Mouse (Mus musculus): Measurements from ENCODE around the gene Plagl1. TPM values are rescaled to one million over a fixed set of nuclear protein-coding genes. Genes with fewer than 3 reads are reported as not detected.

Gene Plagl1
- polyA plus RNA-seq, 1 experiment from 2014 or later = 74.9 TPM

DNA sequence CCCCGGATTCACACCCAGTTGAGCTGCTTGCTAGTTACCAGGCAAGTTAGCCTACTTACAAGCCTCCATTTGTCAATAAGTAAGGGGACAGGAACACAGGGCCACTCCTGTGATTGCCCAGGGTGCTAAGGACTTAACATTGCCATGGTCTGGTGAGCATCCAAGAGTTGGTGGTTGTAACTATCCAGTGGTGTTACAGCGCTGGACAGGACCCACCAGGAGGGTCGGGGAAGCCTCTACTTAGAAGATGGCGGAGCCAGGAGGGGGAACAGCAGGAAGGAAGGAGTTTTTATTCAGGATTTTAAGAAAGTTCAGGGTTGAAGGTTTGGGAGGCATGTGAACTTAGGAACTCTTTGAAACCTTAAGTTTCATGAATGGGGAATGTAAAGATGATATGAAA, 53.3 kb downstream of the Plagl1 start:
- Histone ChIP-seq H3K27ac (replicated peaks; ENCODE audit: low read depth, low read length) (no peak overlapping the region), H3K9ac (ENCODE audit: low read length) (no peak overlapping the region)
- no peak for DNase-seq (ENCODE audit: low spot score)

DNA sequence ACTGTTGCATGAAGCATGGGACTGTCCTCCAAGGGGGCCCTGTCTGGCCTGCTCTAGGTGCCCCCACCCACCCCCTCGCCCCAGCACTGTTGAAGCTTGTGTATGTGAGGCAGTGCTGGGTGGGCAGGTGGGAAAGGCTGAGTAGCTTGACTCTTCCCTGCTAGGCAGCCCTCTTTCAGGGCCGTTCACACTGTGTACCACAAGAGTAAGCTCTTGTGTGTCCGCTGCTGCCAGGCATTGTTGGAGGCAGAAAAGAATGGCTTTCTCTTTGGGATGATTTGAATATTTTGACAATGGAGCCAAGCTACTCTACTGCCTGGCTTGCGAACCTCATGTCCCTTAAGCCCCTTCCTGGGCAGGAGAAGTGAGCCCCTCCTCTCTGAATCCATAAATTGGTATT, 54.7 kb downstream of the Plagl1 start:
- no peaks in the 10 kb centered on the region for H3K36me3 ChIP-seq (ENCODE audit: control insufficient read depth, insufficient read depth, low read length)
- H3K9ac ChIP-seq (ENCODE audit: low read length) = no peak overlapping the region
- WGBS = 90% methylated on average over 4 of the region's 4 CpGs
- H3K4me3 ChIP-seq (ENCODE audit: low read depth, low read length) = no peak overlapping the region
- DNase-seq (ENCODE audit: low spot score) (no peak), ATAC-seq (ENCODE audit: insufficient number of reproducible peaks, low FRiP score, low TSS enrichment, low read depth) (no peak)
- no peaks in the 10 kb centered on the region for H3K27me3 ChIP-seq (ENCODE audit: control insufficient read depth, insufficient read depth, low read length)
- peaks cover 4% of the 10 kb centered on the region for H3K4me1 ChIP-seq (ENCODE audit: control insufficient read depth, insufficient read depth, low read length)
- no peak overlapping the region for H3K4me2 ChIP-seq (ENCODE audit: low read depth, severe bottlenecking)
- no peaks in the 10 kb centered on the region for H3K9me3 ChIP-seq (ENCODE audit: control insufficient read depth, low read length)
- H3K27ac ChIP-seq (replicated peaks; ENCODE audit: low read depth, low read length) = 0 out of 2 replicates have a peak overlapping the region, but pooled peaks have one; percentile 8

More for the DNA sequence above, 53.3 kb downstream of the Plagl1 start:
- Histone ChIP-seq H3K4me1 (ENCODE audit: control insufficient read depth, insufficient read depth, low read length) (peaks cover 4% of the 10 kb centered on the region), H3K36me3 (ENCODE audit: control insufficient read depth, insufficient read depth, low read length) (no peaks in the 10 kb centered on the region), H3K27me3 (ENCODE audit: control insufficient read depth, insufficient read depth, low read length) (no peaks in the 10 kb centered on the region), H3K4me2 (ENCODE audit: low read depth, severe bottlenecking) (no peak overlapping the region), H3K9me3 (ENCODE audit: control insufficient read depth, low read length) (no peaks in the 10 kb centered on the region), H3K4me3 (ENCODE audit: low read depth, low read length) (no peak overlapping the region)
- WGBS = 89% methylated on average over 4 of the region's 4 CpGs
- ATAC-seq (ENCODE audit: insufficient number of reproducible peaks, low FRiP score, low TSS enrichment, low read depth) = no peak

GRCm38 (mm10) chr10:13116706-13117665, 56.7 kb downstream of the Plagl1 start:
- Histone ChIP-seq H3K27ac (replicated peaks; ENCODE audit: low read depth, low read length) (no peak overlapping the region), H3K9ac (ENCODE audit: low read length) (no peak overlapping the region), H3K4me1 (ENCODE audit: control insufficient read depth, insufficient read depth, low read length) (peaks cover 4% of the 10 kb centered on the region), H3K4me2 (ENCODE audit: low read depth, severe bottlenecking) (no peak overlapping the region), H3K9me3 (ENCODE audit: control insufficient read depth, low read length) (no peaks in the 10 kb centered on the region), H3K36me3 (ENCODE audit: control insufficient read depth, insufficient read depth, low read length) (no peaks in the 10 kb centered on the region), H3K4me3 (ENCODE audit: low read depth, low read length) (no peak overlapping the region), H3K27me3 (ENCODE audit: control insufficient read depth, insufficient read depth, low read length) (no peaks in the 10 kb centered on the region)
- DNase-seq (ENCODE audit: low spot score) (no peak), ATAC-seq (ENCODE audit: insufficient number of reproducible peaks, low FRiP score, low TSS enrichment, low read depth) (no peak)
- 44% methylated on average over 9 of the region's 9 CpGs for WGBS

- no peak overlapping the region for H3K27ac ChIP-seq (replicated peaks; ENCODE audit: low read depth, low read length)
- H3K9me3 ChIP-seq (ENCODE audit: control insufficient read depth, low read length) = no peaks in the 10 kb centered on the region
- peaks cover 4% of the 10 kb centered on the region for H3K4me1 ChIP-seq (ENCODE audit: control insufficient read depth, insufficient read depth, low read length)
- ATAC-seq (ENCODE audit: insufficient number of reproducible peaks, low FRiP score, low TSS enrichment, low read depth) (no peak), DNase-seq (ENCODE audit: low spot score) (no peak)
- H3K9ac ChIP-seq (ENCODE audit: low read length) = no peak overlapping the region
- no peak overlapping the region for H3K4me3 ChIP-seq (ENCODE audit: low read depth, low read length)
- H3K4me2 ChIP-seq (ENCODE audit: low read depth, severe bottlenecking) = no peak overlapping the region
- no peaks in the 10 kb centered on the region for H3K27me3 ChIP-seq (ENCODE audit: control insufficient read depth, insufficient read depth, low read length)
- no peaks in the 10 kb centered on the region for H3K36me3 ChIP-seq (ENCODE audit: control insufficient read depth, insufficient read depth, low read length)
- 73% methylated on average over 7 of the region's 7 CpGs for WGBS
Observed at GRCm38 (mm10) chr10:13118024-13118769, 57.9 kb downstream of the Plagl1 start.

- no peaks in the 10 kb centered on the region for H3K27me3 ChIP-seq (ENCODE audit: control insufficient read depth, insufficient read depth, low read length)
- H3K27ac ChIP-seq (replicated peaks; ENCODE audit: low read depth, low read length) = no peak overlapping the region
- H3K4me1 ChIP-seq (ENCODE audit: control insufficient read depth, insufficient read depth, low read length) = peaks cover 4% of the 10 kb centered on the region
- no peaks in the 10 kb centered on the region for H3K36me3 ChIP-seq (ENCODE audit: control insufficient read depth, insufficient read depth, low read length)
- no peak overlapping the region for H3K4me2 ChIP-seq (ENCODE audit: low read depth, severe bottlenecking)
- DNase-seq (ENCODE audit: low spot score) (no peak), ATAC-seq (ENCODE audit: insufficient number of reproducible peaks, low FRiP score, low TSS enrichment, low read depth) (no peak)
- H3K9ac ChIP-seq (ENCODE audit: low read length) = no peak overlapping the region
- 65% methylated on average over 5 of the region's 5 CpGs for WGBS
- no peak overlapping the region for H3K4me3 ChIP-seq (ENCODE audit: low read depth, low read length)
- no peaks in the 10 kb centered on the region for H3K9me3 ChIP-seq (ENCODE audit: control insufficient read depth, low read length)
Observed at GRCm38 (mm10) chr10:13118770-13119102, 58.4 kb downstream of the Plagl1 start.

- DNase-seq (ENCODE audit: low spot score) = no peak
- 67% methylated on average over 2 of the region's 2 CpGs for WGBS
- H3K9ac ChIP-seq (ENCODE audit: low read length) = no peak overlapping the region
- H3K27me3 ChIP-seq (ENCODE audit: control insufficient read depth, insufficient read depth, low read length) = no peaks in the 10 kb centered on the region
- H3K9me3 ChIP-seq (ENCODE audit: control insufficient read depth, low read length) = no peaks in the 10 kb centered on the region
- H3K27ac ChIP-seq (replicated peaks; ENCODE audit: low read depth, low read length) = no peak overlapping the region
- H3K4me3 ChIP-seq (ENCODE audit: low read depth, low read length) = no peak overlapping the region
- no peaks in the 10 kb centered on the region for H3K36me3 ChIP-seq (ENCODE audit: control insufficient read depth, insufficient read depth, low read length)
- H3K4me1 ChIP-seq (ENCODE audit: control insufficient read depth, insufficient read depth, low read length) = peaks cover 4% of the 10 kb centered on the region
- no peak overlapping the region for H3K4me2 ChIP-seq (ENCODE audit: low read depth, severe bottlenecking)
- no peak for ATAC-seq (ENCODE audit: insufficient number of reproducible peaks, low FRiP score, low TSS enrichment, low read depth)
Observed at GRCm38 (mm10) chr10:13119300-13119699, 59.0 kb downstream of the Plagl1 start.

GRCm38 (mm10) chr10:13125811-13126210, 65.5 kb downstream of the Plagl1 start:
- 68% methylated on average over 3 of the region's 3 CpGs for WGBS
- Histone ChIP-seq H3K4me1 (ENCODE audit: control insufficient read depth, insufficient read depth, low read length) (no peaks in the 10 kb centered on the region), H3K9me3 (ENCODE audit: control insufficient read depth, low read length) (no peaks in the 10 kb centered on the region), H3K27me3 (ENCODE audit: control insufficient read depth, insufficient read depth, low read length) (no peaks in the 10 kb centered on the region), H3K36me3 (ENCODE audit: control insufficient read depth, insufficient read depth, low read length) (no peaks in the 10 kb centered on the region), H3K4me2 (ENCODE audit: low read depth, severe bottlenecking) (no peak overlapping the region), H3K4me3 (ENCODE audit: low read depth, low read length) (no peak overlapping the region), H3K9ac (ENCODE audit: low read length) (no peak overlapping the region), H3K27ac (replicated peaks; ENCODE audit: low read depth, low read length) (no peak overlapping the region)
- DNase-seq (ENCODE audit: low spot score) (no peak), ATAC-seq (ENCODE audit: insufficient number of reproducible peaks, low FRiP score, low TSS enrichment, low read depth) (no peak)

DNA sequence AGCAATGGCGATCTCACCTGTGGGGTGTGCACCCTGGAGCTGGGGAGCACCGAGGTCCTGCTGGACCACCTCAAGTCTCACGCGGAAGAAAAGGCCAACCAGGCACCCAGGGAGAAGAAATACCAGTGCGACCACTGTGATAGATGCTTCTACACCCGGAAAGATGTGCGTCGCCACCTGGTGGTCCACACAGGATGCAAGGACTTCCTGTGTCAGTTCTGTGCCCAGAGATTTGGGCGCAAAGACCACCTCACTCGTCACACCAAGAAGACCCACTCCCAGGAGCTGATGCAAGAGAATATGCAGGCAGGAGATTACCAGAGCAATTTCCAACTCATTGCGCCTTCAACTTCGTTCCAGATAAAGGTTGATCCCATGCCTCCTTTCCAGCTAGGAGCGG, 67.0 kb downstream of the Plagl1 start:
- ATAC-seq (ENCODE audit: insufficient number of reproducible peaks, low FRiP score, low TSS enrichment, low read depth) = no peak
- no peak overlapping the region for H3K4me2 ChIP-seq (ENCODE audit: low read depth, severe bottlenecking)
- no peak overlapping the region for H3K9ac ChIP-seq (ENCODE audit: low read length)
- no peaks in the 10 kb centered on the region for H3K27me3 ChIP-seq (ENCODE audit: control insufficient read depth, insufficient read depth, low read length)
- WGBS = 79% methylated on average over 13 of the region's 13 CpGs
- DNase-seq (ENCODE audit: low spot score) = no peak
- no peaks in the 10 kb centered on the region for H3K9me3 ChIP-seq (ENCODE audit: control insufficient read depth, low read length)
- no peak overlapping the region for H3K27ac ChIP-seq (replicated peaks; ENCODE audit: low read depth, low read length)
- no peaks in the 10 kb centered on the region for H3K36me3 ChIP-seq (ENCODE audit: control insufficient read depth, insufficient read depth, low read length)
- no peak overlapping the region for H3K4me3 ChIP-seq (ENCODE audit: low read depth, low read length)
- no peaks in the 10 kb centered on the region for H3K4me1 ChIP-seq (ENCODE audit: control insufficient read depth, insufficient read depth, low read length)
